ENCODE assay signal across 1 mouse cellular context in genomic region chr6:30610710-30611109, GRCm38 (mm10).
TF ChIP-seq lines count a peak whose summit lies in the region.

TSS of gene Cpa5 (plus strand) at chr6:30611010.

TF ChIP-seq in CH12.LX, 34 proteins besides CTCF, POLR2A, EP300 and RAD21 (continued from another document):
- no peak for TF ChIP-seq MAZ (IDR thresholded peaks at IDR 0.05; ENCODE audit: low read depth, low read length)
